Mouse (Mus musculus): ENCODE measurements around the gene Galnt13.
A peak's percentile ranks its signal among the peaks of the same experiment; 100 is the strongest.
"Not testable (repeated sequence)": the region's sequence is repeated elsewhere in the genome, so short reads cannot be mapped to it uniquely, and the experiment has no call there.

Galnt13 gene

DNA sequence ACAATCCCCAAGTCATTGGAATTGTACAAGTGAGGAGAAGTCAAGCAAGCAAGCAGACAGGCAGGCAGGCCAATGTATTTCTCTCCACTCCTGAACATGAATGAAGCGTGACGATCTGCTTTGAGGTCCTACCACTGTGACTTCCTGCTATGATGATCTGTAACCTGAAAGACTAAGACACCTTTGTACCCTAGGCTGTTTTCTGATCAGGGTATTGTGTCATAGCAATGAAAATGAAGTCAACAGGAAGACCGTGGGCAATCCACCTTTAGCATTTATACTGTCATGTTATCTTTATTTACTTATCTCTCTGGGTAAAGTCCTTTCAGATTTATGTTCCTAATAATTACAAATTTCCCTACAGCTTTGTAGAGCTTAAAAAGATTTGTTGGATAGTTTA lies 500.3 kb downstream of the Galnt13 start:
- DNase-seq: no peak

DNA sequence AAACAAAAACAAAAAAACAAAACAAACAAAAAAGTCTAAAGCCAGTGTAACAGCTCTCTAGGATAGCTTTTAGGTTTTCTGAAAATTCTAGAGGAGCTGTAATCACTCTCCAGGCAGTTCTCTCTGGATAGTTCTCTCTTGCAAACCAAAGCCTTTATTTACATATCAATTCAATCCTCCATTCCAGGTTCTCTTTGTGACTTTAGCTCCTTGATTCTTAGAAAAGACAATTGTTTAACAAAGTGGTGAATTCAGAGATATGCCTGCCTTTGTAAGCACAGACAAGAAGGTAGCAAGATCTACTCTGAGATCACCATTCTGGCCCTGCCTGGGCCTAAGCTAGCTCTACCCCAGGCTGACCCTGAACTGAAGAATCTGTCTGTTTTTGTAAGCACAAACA lies 501.2 kb downstream of the Galnt13 start:
- no peak for DNase-seq

DNA sequence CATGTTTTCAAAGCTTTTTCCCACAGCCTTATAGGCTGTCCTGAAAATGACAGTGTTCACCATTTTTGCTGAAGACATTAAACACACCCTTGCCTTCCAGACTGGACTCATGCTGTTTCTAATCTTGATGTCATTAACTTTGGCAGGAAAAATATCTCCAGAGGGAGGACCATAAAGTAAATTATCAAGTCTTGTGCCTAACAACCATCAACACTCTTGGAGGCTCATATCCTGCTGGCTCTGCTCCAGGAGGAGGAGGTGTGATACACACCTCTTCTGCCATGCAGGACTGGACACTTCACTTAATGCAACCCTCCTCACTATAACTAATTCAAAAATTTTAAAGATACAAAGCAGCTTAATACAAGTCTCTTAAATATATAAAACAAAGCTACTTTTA lies 502.0 kb downstream of the Galnt13 start:
- no peak for DNase-seq

DNA sequence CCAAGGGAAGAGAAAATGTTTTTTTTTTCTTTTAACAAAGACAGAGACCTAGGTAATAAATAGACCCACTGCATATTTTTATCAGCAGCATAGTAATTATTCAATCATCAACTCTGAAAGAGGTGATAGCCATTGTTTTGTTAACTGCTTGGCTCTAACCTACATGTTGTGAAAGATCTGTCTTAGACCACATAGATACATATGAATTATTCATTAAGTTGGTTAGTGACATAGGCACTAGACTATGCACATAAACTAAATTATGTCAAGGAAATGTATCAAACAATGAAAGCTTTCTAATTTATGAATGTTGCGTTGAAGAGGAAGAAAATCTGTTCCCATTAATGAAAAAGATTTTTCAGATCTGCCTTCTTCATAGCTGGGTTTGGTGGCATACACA lies 507.3 kb downstream of the Galnt13 start:
- no peak for DNase-seq

DNA sequence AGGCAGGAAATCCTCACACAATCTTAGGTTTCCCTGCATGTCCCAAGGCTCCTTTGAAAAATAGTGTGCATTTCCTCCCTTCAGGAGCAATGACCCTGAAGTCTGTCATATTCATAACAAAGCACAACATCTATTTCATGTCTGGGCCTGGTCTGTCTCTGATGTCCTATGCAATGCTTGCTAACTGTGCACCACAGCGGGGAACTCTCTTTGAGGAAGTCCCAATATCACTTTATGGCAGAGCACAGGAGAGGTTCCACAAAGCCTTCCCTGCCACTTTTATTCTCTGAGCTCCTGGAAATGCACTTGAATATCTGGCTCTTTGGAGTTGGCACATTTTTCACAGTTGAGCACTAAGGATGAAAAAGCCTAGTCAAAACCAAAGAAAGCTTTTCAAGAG lies 547.7 kb downstream of the Galnt13 start:
- no peak for DNase-seq

DNA sequence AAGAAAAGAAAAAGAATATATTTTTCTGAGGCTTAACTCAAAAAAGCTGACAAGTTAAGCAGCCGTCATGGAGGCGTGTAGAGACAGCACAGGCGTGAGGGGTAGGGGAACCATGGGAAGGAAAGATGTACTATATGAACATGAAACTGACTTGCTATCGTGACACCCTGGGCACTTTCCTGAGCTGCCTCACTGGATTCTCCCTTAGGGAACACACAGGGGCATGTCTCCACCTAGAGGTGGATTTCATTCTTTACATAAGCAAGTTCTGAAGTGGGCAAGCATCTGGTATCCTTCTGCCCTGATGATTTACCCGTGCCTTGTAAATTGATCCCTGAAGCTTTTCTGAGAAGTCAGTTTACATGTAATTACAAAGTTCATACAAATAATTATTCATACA lies 586.4 kb downstream of the Galnt13 start:
- DNase-seq: not testable (repeated sequence)

DNA sequence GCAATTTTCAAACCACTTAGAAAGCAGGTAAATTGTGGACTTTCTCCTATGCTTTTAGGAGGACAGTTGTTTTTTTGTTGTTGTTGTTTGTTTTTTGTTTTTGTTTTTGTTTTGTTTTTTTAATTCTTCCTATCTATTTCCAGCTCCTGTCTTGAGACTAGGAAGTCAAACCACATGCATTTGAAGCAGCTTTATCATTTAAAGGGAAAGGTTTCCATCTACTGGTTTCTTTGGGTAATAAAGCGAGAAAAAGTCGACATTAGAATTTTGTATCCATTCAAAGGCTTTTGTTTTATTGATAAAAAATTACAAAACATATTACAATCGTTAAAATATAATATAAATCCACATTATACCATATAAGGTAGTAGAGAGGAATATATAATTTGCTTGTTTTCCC lies 598.5 kb downstream of the Galnt13 start:
- no peak for DNase-seq

DNA sequence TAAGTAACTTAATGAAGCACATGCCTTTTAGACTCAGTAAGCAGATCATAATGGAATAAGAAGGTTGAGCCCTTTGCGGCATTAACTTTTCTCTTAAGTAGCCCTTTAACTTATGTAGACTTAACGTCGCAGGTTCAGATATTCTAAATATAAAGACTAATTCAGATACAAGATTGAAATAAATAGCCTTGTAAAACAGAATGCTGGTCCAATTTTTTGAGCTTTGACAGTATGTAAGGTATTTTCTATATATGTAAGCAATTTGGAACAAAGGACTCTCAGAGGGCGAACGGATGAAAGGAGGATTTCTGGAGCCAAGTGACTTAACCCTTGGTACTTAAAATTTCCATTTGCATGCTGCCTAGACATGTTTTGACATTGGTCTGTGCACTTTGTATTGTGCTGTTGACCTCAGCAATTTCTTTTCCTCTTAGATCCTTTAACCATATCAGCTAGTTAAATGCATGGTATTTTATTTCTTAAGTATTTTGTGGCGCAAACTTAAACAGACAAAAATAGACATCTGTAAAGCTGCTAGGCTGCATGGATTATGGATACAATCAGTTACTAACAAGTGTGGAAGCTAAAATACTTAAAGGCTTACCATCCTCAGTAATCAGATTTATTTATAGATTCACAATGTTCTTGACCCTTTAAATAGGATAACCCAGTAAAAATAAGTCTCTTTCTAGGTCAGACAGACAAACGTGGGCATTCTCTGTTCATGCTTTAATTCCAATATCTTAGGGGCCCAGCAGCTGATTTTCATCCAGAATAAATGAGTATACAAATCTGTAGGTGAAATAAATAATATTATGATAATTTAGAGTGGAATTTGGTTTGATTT lies 629.6 kb downstream of the Galnt13 start:
- no peak for DNase-seq

DNA sequence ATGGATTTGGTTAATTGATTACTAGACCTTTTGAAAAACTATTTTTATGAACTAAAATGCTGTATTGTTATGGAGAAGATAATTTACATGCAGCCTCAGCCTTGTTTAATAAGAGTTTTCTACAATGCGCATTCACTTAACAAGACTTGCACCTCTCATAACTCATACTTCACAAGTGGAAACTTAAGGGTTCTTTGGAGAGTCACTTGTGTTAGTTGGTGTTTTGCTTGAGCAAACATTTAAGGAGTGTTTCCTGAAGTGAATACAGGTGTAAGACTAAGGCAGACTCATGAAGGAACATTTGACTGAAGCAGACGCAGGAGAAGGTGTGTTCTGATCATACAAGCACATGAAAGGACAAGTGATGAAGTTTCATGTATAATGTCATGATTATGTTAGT lies 649.5 kb downstream of the Galnt13 start:
- DNase-seq: no peak

DNA sequence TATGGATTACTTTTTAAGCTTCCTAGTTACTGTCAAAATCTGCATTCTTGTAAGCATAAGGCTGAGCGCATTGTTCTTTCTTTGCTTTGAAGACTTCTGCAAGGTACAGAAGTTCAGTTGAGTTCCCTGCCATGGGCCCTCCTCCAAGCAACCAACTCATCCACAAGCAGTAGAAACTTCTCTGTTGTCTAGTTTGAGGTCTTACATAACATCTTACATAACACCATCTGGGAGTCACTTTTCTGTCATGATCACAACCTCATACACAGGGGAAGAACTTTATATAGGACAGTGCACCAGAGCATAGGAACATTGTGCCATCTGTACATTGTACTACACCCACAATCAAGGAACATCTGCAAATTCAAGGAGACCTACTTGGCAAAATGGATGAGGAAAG lies 651.9 kb downstream of the Galnt13 start:
- DNase-seq: no peak

DNA sequence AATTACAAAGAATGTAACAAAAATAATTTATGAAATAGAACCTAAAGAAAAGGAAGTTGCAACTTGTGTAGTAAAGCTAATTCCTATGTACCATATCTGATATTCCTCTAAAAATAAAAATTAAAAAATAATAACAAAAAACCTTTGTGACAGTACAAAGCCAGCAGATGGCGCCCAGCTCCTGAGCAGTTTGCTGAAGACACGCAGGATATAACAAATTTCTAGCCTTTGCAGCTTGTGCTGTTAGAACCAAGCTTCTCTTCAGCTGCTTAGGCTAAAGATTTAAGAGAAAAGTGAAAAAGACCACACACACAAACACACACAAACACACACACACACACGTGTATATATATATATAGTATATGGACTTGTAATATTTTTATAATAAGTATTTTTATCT lies 654.2 kb downstream of the Galnt13 start:
- DNase-seq: peak; percentile 21

DNA sequence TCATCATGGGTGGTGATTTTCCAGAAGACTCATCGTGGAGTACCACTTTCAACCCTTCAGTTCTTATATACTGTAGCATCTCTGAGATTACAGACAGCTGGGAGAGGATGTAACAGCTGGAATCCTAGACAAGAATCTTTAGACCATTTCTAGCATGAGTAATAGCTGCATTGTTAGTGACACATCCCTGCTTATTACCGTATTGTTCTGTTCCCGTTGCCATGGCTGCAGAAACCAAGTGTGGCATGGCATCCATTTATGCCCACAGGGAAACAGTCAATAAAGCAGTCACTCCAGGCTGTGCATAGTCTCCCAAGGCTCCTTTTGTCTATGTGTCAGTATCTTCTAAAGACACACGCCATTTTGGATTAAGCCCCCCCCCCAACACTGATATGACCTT lies 655.4 kb downstream of the Galnt13 start:
- DNase-seq: no peak

DNA sequence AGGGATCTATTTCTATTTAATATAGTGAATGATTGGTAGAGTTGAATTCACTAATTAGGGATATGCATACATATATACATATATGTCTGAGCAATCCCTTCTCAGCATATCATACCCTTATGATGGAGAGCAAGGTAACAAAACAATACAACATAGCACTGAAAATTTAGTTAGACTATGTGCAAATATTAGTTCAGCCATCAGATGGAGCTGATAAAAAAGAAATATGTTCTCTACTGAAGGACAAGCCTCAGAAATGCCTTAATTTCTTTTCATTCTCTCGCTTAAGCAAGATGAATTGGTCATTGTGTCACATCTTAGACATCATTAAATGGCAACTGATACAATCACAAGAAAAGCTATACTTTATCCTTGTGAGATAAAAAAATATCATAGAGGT lies 663.0 kb downstream of the Galnt13 start:
- no peak for DNase-seq

DNA sequence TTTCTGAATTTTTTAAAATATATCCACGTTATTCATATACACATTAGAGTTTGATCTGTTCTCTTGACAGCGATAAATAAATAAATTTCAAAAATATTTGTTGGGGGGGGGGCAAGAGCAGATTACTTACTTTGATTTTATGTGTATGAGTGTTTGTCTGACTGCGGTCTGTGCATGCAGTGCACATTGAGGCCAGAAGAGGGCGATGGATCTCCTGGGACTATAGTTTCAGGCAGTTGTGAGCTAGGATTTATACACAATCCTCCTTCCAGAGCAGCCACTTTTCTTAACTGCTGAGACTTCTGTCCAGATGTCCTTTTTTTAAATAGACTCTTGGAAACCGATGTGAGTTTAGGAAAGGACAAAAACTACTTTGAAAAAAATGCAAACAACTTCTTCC lies 665.2 kb downstream of the Galnt13 start:
- DNase-seq: no peak

DNA sequence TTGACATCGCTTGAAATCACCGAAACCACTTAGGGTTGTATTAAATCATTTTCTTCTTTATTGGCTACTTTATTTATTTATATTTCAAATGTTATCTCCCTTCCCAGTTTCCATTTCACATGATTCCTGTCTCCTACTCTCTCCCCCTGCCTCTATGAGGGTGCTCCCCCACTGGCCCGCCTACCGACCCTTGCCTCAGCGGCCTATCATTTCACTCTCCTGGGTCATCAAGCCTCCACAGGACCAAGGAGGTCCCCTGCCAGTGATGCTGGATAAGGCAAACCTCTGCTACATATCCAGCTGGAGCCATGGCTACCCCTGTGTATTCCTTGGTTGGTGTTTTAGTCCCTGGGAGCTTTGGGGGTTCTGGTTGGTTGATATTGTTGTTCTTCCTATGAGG lies 667.4 kb downstream of the Galnt13 start:
- DNase-seq: no peak

DNA sequence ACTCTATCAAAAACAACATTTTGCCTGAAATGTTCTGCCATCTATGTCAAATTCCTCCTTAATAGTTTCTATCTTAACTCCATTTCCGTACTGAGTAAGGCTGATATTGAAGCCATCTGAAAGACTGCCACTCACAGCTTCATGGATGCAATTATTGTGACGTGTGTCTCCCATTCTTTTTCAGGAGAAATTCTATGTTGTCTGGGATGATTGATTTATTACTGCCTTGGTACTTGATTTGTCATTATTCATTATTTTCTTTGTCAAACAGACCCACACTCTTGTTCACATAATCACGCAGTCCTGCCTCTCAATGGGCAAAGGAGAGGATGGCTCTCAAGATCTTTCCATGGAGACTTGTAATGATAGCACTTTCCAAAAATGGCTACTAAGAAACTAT lies 671.7 kb downstream of the Galnt13 start:
- no peak for DNase-seq

DNA sequence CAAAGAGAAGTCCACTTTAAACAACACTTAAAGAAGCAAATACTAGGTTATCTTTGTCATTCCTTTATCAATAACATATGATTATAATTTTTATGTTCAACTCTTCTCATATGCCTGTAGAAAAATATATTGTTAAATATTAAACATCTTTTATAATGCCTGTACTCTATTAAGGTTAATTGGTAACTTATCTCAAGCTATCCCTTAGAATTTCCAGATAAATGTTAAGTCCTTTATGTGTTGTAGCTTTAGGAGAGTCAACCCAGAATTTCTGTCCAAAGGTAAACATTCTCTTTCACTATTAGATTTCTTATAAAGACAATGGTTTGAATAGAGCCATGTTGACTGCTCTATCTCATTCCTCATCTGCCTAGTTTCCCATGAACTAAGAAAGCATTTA lies 717.0 kb downstream of the Galnt13 start:
- DNase-seq: no peak

DNA sequence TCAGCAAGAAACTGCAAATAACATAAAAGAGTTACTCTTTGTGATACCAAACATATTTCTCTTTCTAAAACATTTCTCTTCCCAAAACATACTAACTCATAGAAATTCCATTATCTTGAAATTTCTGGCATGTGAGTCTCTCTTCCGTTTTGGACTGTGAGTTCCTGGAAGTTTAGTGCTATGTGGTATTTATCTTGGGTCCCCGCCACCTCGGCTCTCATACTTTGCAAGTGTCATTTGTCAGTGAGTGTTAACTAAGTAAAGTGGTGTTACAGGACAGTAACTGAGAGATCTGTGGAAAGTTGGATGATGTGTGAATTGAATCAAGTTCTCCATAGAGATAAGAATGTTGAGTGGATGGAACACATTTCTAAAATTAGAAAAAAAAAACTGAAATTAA lies 728.7 kb downstream of the Galnt13 start:
- DNase-seq: no peak

Measured in cerebellum, adult 8-10 months (tissue).